In the genomic region with DNA sequence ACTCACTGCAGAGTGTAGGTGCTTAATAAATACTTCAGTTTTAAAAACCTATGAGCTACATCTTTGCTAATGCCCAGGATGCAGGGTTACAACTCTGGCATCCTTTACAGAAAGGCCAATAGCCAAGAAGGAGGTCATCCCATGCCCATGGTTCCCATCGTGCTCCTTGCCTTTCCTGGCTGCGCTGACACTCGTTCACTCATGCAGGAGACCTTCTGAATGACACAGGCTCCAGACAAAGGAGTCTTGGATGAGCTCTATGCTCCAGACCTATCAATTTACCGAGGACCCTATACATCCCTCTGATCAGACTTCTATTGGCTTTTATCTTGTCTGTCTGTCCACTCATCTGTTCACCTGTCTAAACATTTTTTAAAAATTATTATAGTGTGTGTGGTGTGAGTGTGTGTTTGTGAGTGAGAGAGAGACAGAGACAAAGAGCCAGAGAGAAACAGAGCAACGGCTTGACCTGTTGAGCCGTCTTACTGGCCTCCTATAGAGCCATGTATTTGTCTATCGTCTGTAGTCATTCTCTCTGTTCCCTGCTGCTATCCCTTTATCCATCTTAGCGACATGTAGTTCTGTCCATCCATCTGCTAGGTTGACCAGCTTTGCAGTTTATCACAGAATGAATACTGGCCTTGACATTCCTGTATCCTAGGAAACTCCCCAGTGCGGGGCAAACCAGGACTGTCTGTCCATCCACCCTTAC, we compare ENCODE assay signal across 8 mouse cellular contexts. TPM values are rescaled to one million over a fixed set of nuclear protein-coding genes. Genes with fewer than 3 reads are reported as not detected.
A peak's percentile ranks its signal among the peaks of the same experiment; 100 is the strongest.
DNase-seq lines count a peak whose midpoint lies in the region; ATAC-seq and TF ChIP-seq lines count a peak whose summit lies in the region.

No protein-coding gene starts in this region.

- no peak overlapping the region for H3K27ac ChIP-seq in CH12.LX (ENCODE audit: insufficient read depth, low read depth)
- peak overlapping the region; percentile 93 for H3K27ac ChIP-seq in forebrain, embryonic 12.5 days
- peak overlapping the region; percentile 86 for H3K27ac ChIP-seq in liver, embryonic 15.5 days (replicated peaks)

- peak overlapping the region; percentile 44 to 93 (median 47) for H3K4me3 ChIP-seq in CH12.LX (replicated peaks in 1 of 3; ENCODE audit: low read depth in 2 of 3, low read length in 2 of 3, poor library complexity in 1 of 3)
- H3K4me3 ChIP-seq in forebrain, embryonic 12.5 days (replicated peaks), result peak overlapping the region; percentile 86
- H3K4me3 ChIP-seq in liver, embryonic 15.5 days (replicated peaks), result peak overlapping the region; percentile 92

- H3K9ac ChIP-seq in CH12.LX (ENCODE audit: insufficient read depth, low read depth), result no peak overlapping the region
- H3K9ac ChIP-seq in forebrain, embryonic 12.5 days, result peak overlapping the region; percentile 88
- H3K9ac ChIP-seq in liver, embryonic 15.5 days, result peak overlapping the region; percentile 93

- TF ChIP-seq EP300 in CH12.LX (IDR thresholded peaks at IDR 0.05; ENCODE audit: low read length), result no peak

- no peak for TF ChIP-seq RAD21 in CH12.LX (IDR thresholded peaks at IDR 0.05; ENCODE audit: low read depth, low read length)

- H3K36me3 ChIP-seq in CH12.LX (replicated peaks in 1 of 2; ENCODE audit: control insufficient read depth in 1 of 2, insufficient read depth in 1 of 2, low read length in 1 of 2), result peaks cover 0 to 13% of the 10 kb centered on the region in 2 experiments
- peaks cover 10% of the 10 kb centered on the region; the same call in 1 of the 2 replicates for H3K36me3 ChIP-seq in forebrain, embryonic 12.5 days (replicated peaks)
- H3K36me3 ChIP-seq in liver, embryonic 15.5 days (replicated peaks), result peaks cover 19% of the 10 kb centered on the region

- DNase-seq in embryo, embryonic 10 days (ENCODE audit: low spot score), result peak; percentile 32
- no peak for DNase-seq in embryo, embryonic 9.5 days (ENCODE audit: extremely low spot score)
- DNase-seq in CH12.LX (ENCODE audit: extremely low read depth), result no peak
- DNase-seq in c-Kit-positive CD71-positive TER-119-positive erythroid progenitor cells, embryonic 14.5 days (ENCODE audit: low spot score), result no peak
- DNase-seq in ovary, postnatal 14 days (ENCODE audit: low spot score), result no peak
- DNase-seq in cerebellum, adult 18-20 months, result no peak

- peaks cover 2% of the 10 kb centered on the region for H3K27me3 ChIP-seq in CH12.LX (replicated peaks)
- no peaks in the 10 kb centered on the region for H3K27me3 ChIP-seq in forebrain, embryonic 12.5 days
- peaks cover 6% of the 10 kb centered on the region; the same call in 1 of the 2 replicates for H3K27me3 ChIP-seq in liver, embryonic 15.5 days

- in situ Hi-C loops in CH12.LX (cut with MboI; ENCODE audit: low pct_ligation_motif_present, low pct_unique_long_range_greater_than_20kb, low sequenced_read_pairs), result no loop called here

- peak overlapping the region; percentile 82 for H3K4me2 ChIP-seq in CH12.LX (ENCODE audit: insufficient read depth, low read depth, poor library complexity, severe bottlenecking)
- H3K4me2 ChIP-seq in forebrain, embryonic 12.5 days, result peak overlapping the region; percentile 80
- peak overlapping the region; percentile 79 for H3K4me2 ChIP-seq in liver, embryonic 15.5 days

- no peak for TF ChIP-seq CTCF in CH12.LX (conservative IDR thresholded peaks at IDR 0.05 in 1 of 2, IDR thresholded peaks at IDR 0.05 in 1 of 2; ENCODE audit: low read depth in 2 of 2, low read length in 2 of 2)

- TF ChIP-seq POLR2A in CH12.LX (IDR thresholded peaks at IDR 0.05; ENCODE audit: low read depth, low read length), result no peak

- peaks cover 2% of the 10 kb centered on the region for H3K9me3 ChIP-seq in CH12.LX (replicated peaks; ENCODE audit: low read length)
- no peaks in the 10 kb centered on the region for H3K9me3 ChIP-seq in forebrain, embryonic 12.5 days
- no peaks in the 10 kb centered on the region for H3K9me3 ChIP-seq in liver, embryonic 15.5 days (replicated peaks)

- dilution Hi-C loops in CH12.LX (cut with MboI; ENCODE audit: extremely low pct_ligation_motif_present, extremely low pct_unique_long_range_greater_than_20kb, low sequenced_read_pairs), result no loop called here

- peak; percentile 8 for ATAC-seq in forebrain, embryonic 12.5 days (ENCODE audit: low FRiP score)
- no peak; the same call in 1 of the 2 replicates for ATAC-seq in liver, embryonic 15.5 days (ENCODE audit: insufficient read depth)

- 14% methylated on average over 9 of the region's 9 CpGs for WGBS in forebrain, embryonic 12.5 days
- WGBS in liver, embryonic 15.5 days (ENCODE audit: insufficient replicate concordance), result 45% methylated on average over 9 of the region's 9 CpGs

- peaks cover 35% of the 10 kb centered on the region for H3K79me2 ChIP-seq in CH12.LX (replicated peaks; ENCODE audit: control insufficient read depth, extremely low read depth, insufficient read depth, poor library complexity, severe bottlenecking)

- H3K4me1 ChIP-seq in CH12.LX (ENCODE audit: control insufficient read depth in 1 of 2, insufficient read depth in 2 of 2), result peaks cover 18 to 45% of the 10 kb centered on the region in 2 experiments
- peaks cover 41% of the 10 kb centered on the region for H3K4me1 ChIP-seq in forebrain, embryonic 12.5 days
- H3K4me1 ChIP-seq in liver, embryonic 15.5 days (replicated peaks), result peaks cover 47% of the 10 kb centered on the region

TF ChIP-seq in CH12.LX, 34 proteins besides CTCF, POLR2A, EP300 and RAD21:
- no peak for TF ChIP-seq IRF4 (IDR thresholded peaks at IDR 0.05; ENCODE audit: low read depth, low read length)
- TF ChIP-seq UBTF (IDR thresholded peaks at IDR 0.05; ENCODE audit: low read depth, low read length), result no peak
- TF ChIP-seq CHD1 (IDR thresholded peaks at IDR 0.05; ENCODE audit: low read depth, low read length), result no peak
- TF ChIP-seq SIN3A (IDR thresholded peaks at IDR 0.05; ENCODE audit: low read length), result no peak
- TF ChIP-seq JUND (conservative IDR thresholded peaks at IDR 0.05; ENCODE audit: low read depth, low read length), result no peak
- no peak for TF ChIP-seq KAT2A (IDR thresholded peaks at IDR 0.05; ENCODE audit: insufficient replicate concordance, low read length)
- no peak for TF ChIP-seq SMC3 (IDR thresholded peaks at IDR 0.05; ENCODE audit: low read depth, low read length)
- no peak for TF ChIP-seq HCFC1 (IDR thresholded peaks at IDR 0.05; ENCODE audit: low read depth, low read length)
- TF ChIP-seq MAX (IDR thresholded peaks at IDR 0.05; ENCODE audit: low read length), result no peak
- TF ChIP-seq ZC3H11A (IDR thresholded peaks at IDR 0.05; ENCODE audit: low read depth, low read length), result no peak
- no peak for TF ChIP-seq ELF1 (IDR thresholded peaks at IDR 0.05; ENCODE audit: low read depth, low read length)
- no peak for TF ChIP-seq ZNF384 (IDR thresholded peaks at IDR 0.05; ENCODE audit: low read depth, low read length)

RNA-seq across cellular contexts. Expression of gene Ip6k2, which starts 0.6 kb away (rescaled TPM):
- total RNA-seq in CH12.LX (2012; rRNA removed) (17.5 and 27.2 TPM in 2 replicates), CH12.LX (2014; rRNA removed) (22.6 and 23.6 TPM in 2 replicates)
- 28.4 and 31.4 TPM in 2 replicates for polyA plus RNA-seq in CH12.LX (2012; ENCODE audit: insufficient read length, low read depth)
- 124 and 140 TPM in 2 replicates for polyA plus RNA-seq in forebrain, embryonic 12.5 days (2016; fragmentation: Nextera tagmentation; extraction: Ambion mirVana)
- 11.6 and 12.9 TPM in 2 replicates for polyA plus RNA-seq in liver, embryonic 15.5 days (2015; fragmentation: Nextera tagmentation; extraction: Ambion mirVana)

RNA-seq across cellular contexts. Expression of gene Nckipsd, which starts 25.2 kb away (rescaled TPM):
- total RNA-seq in CH12.LX (2012; rRNA removed) (4.4 and 6.6 TPM in 2 replicates), CH12.LX (2014; rRNA removed) (5.1 and 6.4 TPM in 2 replicates)
- 11.9 and 13.2 TPM in 2 replicates for polyA plus RNA-seq in CH12.LX (2012; ENCODE audit: insufficient read length, low read depth)
- 14.3 and 17.3 TPM in 2 replicates for polyA plus RNA-seq in forebrain, embryonic 12.5 days (2016; fragmentation: Nextera tagmentation; extraction: Ambion mirVana)
- 3.9 and 9.1 TPM in 2 replicates for polyA plus RNA-seq in liver, embryonic 15.5 days (2015; fragmentation: Nextera tagmentation; extraction: Ambion mirVana)

RNA-seq across cellular contexts. Expression of gene Celsr3, which starts 43.1 kb away (rescaled TPM):
- total RNA-seq in CH12.LX (2012; rRNA removed), result 0.04 and 0.29 TPM in 2 replicates
- not detected in 2 replicates for total RNA-seq in CH12.LX (2014; rRNA removed)
- polyA plus RNA-seq in CH12.LX (2012; ENCODE audit: insufficient read length, low read depth), result 0.04 TPM in 1 of 2 replicates, not detected in the other
- polyA plus RNA-seq in forebrain, embryonic 12.5 days (2016; fragmentation: Nextera tagmentation; extraction: Ambion mirVana), result 13.0 and 14.2 TPM in 2 replicates
- 0.15 and 0.16 TPM in 2 replicates for polyA plus RNA-seq in liver, embryonic 15.5 days (2015; fragmentation: Nextera tagmentation; extraction: Ambion mirVana)

Comparison
In these comparisons a context has a peak if more than half of its experiments do, and no peak if none do; other contexts are left out.
1. RNA of gene Celsr3, which starts 43.1 kb away (polyA plus RNA-seq): 13.0 to 14.2 TPM in forebrain, embryonic 12.5 days; 0.15 to 0.16 TPM in liver, embryonic 15.5 days and 0.04 TPM in CH12.LX; every median in the first group is over 10 times any median in the second.
2. Peak in every context shown above with its lines, with median percentiles within 50 percentile points of each other: H3K4me2 ChIP-seq and H3K4me3 ChIP-seq.